Mouse (Mus musculus) lung, postnatal 0 days (tissue): ENCODE data around the gene 4833439L19Rik.

ENCODE experiments used
- CTCF ChIP-seq: IDR thresholded peaks from 2 replicates; pipeline ENCODE4 v1.5.1; 2016; ENCODE audit warnings: antibody characterized with exemption, mild to moderate bottlenecking
- EP300 ChIP-seq: IDR thresholded peaks from 2 replicates; pipeline ENCODE4 v1.6.1; 2016; ENCODE audit warnings: antibody characterized with exemption, mild to moderate bottlenecking, control low read depth

DNA sequence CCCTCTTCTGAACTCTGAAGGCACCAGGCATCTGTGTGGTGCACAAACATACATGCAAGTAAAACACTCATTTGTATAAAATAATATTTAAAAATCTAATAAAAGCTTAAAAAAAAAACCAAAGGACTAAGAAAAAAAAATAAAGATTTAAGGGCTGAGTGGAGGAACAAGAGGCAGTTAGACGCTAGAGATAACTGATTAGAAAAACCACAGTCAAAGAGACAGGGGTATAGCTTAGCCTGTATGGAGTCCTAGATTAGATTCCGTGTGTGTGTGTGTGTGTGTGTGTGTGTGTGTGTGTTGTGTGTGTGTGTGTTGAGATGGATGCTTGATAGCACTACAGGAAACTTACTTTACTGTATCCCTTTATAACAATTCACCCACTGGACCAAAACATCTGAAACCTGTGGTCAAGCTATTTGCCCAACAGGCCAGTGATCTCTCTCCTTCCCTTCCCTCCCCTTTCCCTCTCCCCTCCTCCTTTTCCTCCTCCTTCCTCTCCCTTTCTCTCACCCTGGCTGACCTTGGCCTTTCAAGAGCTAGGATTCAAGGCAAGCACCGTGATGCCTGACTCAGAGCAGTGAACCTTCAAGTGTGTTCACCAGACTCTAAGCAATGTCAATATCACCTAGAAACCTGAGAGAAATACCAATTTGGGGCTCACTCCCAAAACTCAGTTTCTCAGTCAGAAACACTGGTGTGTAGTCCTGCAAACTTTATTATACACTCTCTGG, 63.1 kb downstream of the 4833439L19Rik start:
- TF ChIP-seq CTCF, result no peak
- no peak for TF ChIP-seq EP300
